Mouse (Mus musculus): Measurements from ENCODE around the gene Ubr1. TPM values are rescaled to one million over a fixed set of nuclear protein-coding genes. Genes with fewer than 3 reads are reported as not detected.
"Not testable (repeated sequence)": the region's sequence is repeated elsewhere in the genome, so short reads cannot be mapped to it uniquely, and the experiment has no call there.

The Ubr1 gene
- total RNA-seq (2015) (24.7 and 27.1 TPM in 2 replicates), total RNA-seq (2017) (21.1 and 28.5 TPM in 2 replicates)

DNA sequence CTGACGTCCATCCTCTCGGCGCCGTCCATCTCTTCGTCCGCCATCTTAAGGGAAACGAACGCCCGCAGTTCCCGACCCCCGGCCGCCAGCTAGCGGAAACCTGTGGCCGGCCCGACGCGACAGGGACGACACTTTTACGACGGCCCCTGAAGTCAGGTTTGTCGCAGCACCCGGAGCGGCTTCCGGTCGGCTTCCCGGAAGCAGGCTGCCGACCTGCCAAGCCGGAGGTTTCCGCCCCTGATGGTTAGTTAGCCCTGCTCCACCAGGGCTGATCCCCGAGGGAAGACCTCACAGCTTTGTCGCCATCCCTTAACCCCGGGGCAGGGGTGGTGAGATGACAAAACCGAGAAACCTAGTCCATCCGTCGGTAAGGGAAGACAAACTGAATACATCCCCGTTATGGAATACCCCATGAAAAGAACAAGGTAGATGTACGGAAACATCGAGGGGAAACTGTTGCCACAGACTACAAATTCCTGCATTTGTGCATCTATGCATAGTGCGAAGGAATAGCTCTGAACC, at the start of gene Ubr1:
Gene Ubr1, minus strand, starts transcription at position 157 of the 522 bp plus-strand sequence.
- ATAC-seq (replicated peaks; ENCODE audit: poor library complexity), result peak; percentile 97

DNA sequence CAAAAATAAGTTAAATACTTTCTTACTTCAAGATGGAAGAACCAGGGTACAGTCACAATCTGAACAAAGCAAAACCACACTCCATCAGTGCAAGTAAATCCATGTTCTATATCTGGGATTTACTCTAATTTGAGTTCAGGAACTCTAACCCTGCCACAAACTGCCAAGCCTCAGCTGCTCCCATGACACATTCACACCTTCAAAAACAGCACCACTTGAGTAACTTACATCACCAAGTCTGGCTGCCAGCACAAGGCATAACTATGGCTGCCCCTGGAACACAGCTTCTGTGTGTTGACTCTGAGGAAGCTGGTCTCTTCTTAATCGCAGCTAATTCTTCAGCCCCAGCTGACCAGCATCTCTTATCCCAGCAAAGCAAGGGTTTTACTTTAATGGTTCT, 46.6 kb upstream of the Ubr1 start:
- no peak for ATAC-seq (replicated peaks; ENCODE audit: poor library complexity)

GRCm38 (mm10) chr2:121016226-121016625, 45.7 kb upstream of the Ubr1 start:
- no peak for ATAC-seq (replicated peaks; ENCODE audit: poor library complexity)

DNA sequence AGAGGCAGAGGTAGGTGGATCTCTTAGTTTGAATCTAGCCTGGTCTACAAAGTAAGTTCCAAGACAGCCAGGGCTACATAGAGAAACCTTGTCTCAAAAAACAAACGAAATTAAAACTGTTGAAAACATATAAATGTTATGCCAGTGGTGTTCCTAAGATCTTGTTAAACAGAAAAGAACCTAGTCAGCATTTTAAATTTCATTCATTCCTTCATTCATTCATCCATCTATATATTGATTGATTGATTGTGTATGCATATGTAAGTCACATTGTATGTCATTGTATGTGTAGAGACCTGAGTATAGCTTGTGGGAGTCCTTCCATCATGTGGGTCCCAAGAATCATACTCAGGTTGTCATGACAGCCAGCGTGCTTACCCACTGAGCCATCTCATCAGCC, 45.0 kb upstream of the Ubr1 start:
- no peak for ATAC-seq (replicated peaks; ENCODE audit: poor library complexity)

DNA sequence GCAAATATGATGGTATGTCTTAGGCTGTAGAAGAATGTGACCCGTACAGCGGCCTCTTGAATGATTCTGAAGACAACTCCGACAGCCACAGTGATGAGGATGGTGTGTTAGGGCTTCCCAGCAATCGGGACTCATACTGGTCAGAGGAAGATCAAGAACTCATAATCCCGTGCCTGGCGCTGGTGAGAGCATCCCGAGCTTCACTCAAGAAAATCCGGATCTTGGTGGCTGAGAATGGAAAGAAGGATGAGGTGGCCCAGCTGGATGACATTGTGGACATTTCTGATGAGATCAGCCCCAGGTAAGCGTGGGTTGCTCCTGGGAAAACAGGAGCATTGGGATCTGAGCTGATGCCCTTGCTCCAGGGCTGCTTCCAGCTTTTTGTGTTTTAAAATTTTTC, 42.2 kb upstream of the Ubr1 start:
- no peak for ATAC-seq (replicated peaks; ENCODE audit: poor library complexity)

GRCm38 (mm10) chr2:121009071-121009677, 38.7 kb upstream of the Ubr1 start:
- ATAC-seq (replicated peaks; ENCODE audit: poor library complexity), result no peak

GRCm38 (mm10) chr2:121008664-121009007, 38.1 kb upstream of the Ubr1 start:
- ATAC-seq (replicated peaks; ENCODE audit: poor library complexity), result peak; percentile 11; the same call in 1 of the 2 replicates

GRCm38 (mm10) chr2:121007925-121008663, 37.6 kb upstream of the Ubr1 start, which contains the start of gene Ccndbp1:
Ccndbp1 (plus strand) TSS chr2:121008403.
- ATAC-seq (replicated peaks; ENCODE audit: poor library complexity), result peak; percentile 98

- no peak for ATAC-seq (replicated peaks; ENCODE audit: poor library complexity)
These were observed 36.5 kb upstream of the Ubr1 start for GRCm38 (mm10) chr2:121006986-121007385.

- ATAC-seq (replicated peaks; ENCODE audit: poor library complexity), result no peak
These were observed 33.7 kb upstream of the Ubr1 start for GRCm38 (mm10) chr2:121004018-121004811.

DNA sequence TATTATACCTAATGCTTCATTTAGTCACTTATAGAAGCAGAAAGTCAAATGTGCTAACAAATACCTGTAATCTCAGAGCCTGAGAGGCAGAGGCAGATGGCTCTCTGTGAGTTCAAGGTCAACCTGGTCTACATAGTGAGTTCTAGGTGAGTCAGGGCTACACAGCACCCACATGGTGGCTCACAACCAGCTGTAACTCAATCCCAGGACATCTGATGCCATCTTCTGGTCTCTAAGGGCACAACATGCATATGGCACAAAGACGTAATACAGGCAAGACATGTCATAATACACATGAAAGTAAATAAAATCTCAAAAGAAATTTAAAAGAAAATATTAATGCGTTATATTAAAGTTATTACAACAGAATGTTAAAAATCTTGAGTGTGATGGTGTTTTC, 33.1 kb upstream of the Ubr1 start:
- peak; percentile 53 for ATAC-seq (replicated peaks; ENCODE audit: poor library complexity)

DNA sequence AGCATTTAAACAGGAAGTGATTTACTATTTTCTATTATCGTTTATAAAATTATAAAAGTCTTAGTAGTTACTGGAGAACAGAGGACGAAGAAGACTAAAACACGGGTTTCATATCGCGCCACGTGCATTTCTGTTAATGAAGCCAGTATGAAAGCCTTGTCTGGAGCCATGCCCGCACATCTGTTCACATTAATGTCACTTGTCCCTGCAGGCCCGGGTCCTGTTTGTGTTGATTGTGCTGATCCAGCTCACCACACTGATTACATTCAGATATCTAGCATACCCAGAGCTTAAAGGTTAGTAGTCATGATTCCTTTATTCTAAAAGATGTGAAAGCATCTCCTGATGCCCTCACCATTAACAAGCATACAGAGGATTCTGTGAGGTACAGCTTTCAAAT, 28.3 kb upstream of the Ubr1 start:
- peak; percentile 83 for ATAC-seq (replicated peaks; ENCODE audit: poor library complexity)

DNA sequence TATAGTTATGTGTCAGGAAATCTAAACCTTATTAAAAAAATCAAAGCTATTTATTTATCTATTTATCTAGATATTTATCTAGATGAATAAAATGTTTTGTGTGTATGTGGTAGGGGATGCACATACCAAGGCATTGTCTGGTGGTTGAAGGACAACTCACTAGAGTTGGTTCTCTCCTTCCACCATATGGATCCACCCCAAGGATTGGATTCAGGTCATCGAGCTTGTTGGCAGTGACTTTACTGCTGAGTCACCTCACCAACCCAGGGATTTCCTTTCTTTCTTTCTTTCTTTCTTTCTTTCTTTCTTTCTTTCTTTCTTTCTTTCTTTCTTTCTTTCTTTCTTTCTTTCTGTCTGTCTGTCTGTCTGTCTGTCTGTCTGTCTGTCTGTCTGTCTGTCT, 26.1 kb upstream of the Ubr1 start:
- not testable (repeated sequence) for ATAC-seq (replicated peaks; ENCODE audit: poor library complexity)

DNA sequence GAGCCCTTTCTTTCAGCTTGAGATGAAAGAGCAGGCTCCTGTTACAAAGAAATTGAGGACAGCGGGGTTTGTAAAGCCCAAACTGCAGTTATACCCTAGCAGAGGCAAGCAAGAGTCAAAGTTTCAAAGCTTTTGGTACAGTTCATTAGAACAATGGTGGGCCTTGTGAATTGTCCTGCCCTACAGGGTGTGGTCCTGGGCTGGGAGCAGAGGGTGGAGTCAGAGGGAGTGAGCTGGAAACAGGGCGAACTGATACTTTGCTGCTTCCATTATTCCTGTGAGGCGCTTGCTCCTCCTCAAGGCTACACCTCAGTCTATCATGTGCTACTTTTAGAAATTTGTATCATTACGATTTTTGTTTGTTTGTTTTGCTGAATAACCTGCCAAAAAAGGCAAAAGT, 20.7 kb upstream of the Ubr1 start:
- 0 out of 2 replicates have a peak, but pooled peaks have one; percentile 42 for ATAC-seq (replicated peaks; ENCODE audit: poor library complexity)

DNA sequence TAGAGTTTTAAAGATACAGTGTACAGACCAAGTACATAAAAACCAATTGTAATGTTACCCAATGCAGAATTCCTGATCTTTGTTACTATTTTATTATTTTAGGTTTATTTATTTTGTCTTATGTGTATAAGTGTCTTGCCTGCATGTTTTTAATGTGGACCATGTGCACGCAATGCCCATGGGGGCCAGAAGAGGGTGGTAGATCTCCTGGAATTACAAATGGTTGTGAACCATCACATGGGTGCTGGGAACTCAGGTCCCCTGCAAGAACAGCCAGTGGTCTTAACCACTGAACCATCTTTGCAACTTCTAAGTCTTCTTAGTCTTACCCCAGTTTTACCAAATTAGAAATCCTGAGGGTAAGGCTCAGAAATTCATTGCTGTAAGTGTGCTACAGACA, 14.7 kb upstream of the Ubr1 start:
- ATAC-seq (replicated peaks; ENCODE audit: poor library complexity), result 0 out of 2 replicates have a peak, but pooled peaks have one; percentile 58

DNA sequence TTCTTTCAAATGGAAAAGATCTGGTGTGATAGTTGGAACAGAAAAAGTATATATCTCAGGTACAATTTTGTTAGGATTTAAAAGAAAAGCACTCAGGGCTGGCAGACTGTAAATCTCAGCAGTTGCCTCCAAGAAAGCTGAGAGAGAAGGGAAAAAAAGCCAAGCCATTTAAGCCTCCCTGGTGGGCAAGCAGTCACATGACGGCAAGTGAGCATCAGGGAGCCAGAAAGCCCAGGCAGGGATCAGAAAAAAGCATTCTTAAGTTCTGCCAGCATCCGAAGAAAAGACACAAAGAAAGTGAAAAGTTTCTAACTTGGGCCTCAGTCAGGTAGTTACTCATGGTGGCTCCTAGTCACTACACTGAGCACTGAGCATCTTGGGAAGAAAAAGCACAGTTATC, 13.1 kb upstream of the Ubr1 start:
- ATAC-seq (replicated peaks; ENCODE audit: poor library complexity), result no peak

GRCm38 (mm10) chr2:120980861-120981260, 10.3 kb upstream of the Ubr1 start:
- ATAC-seq (replicated peaks; ENCODE audit: poor library complexity), result no peak

GRCm38 (mm10) chr2:120979819-120980218, 9.3 kb upstream of the Ubr1 start:
- ATAC-seq (replicated peaks; ENCODE audit: poor library complexity), result no peak

- peak; percentile 35; the same call in 1 of the 2 replicates for ATAC-seq (replicated peaks; ENCODE audit: poor library complexity)
These were observed 8.2 kb upstream of the Ubr1 start for GRCm38 (mm10) chr2:120978693-120979037.

DNA sequence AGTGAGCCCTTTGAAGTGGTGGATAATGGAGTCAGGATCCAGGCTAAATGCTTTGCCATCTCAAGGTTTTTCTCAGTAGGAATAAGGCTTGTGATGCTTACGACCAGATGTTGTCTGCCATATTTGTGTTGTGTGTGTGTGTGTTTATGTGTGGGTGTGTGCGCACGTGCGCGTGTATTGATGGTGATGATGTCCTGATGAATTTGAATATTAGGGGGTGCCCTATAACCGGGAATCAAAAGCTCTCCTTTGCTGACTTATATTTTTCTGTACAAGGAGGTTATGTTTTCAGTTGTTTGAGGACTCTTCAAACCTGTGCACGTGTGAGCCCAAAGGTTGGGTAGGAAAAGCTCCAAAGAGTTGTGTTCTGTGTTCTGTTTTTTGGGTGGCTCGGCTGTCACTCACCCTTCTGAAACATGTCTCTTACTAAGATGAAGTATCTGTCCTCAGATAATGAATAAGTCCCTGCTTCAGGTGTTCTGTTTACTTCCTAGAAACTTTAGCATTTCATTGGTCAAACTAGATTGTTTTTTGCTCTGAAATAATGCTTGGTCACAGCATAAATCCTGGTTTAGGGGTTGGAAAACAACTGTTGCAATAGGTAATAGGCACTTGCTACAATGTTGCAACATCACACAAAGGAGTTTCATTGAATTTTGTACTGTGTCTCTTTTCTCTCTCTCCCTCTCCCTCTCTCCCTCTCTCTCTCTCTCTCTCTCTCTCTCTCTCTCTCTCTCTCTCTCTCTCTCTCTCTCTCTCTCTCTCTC, 7.6 kb upstream of the Ubr1 start:
- 0 out of 2 replicates have a peak, but pooled peaks have one; percentile 9 for ATAC-seq (replicated peaks; ENCODE audit: poor library complexity)

Data from megakaryocyte progenitor cell, adult 5-6 weeks (primary cell).